Mouse (Mus musculus) monocyte, adult 5-6 weeks (primary cell): Measurements from ENCODE around the gene Hivep3. TPM values are rescaled to one million over a fixed set of nuclear protein-coding genes. Genes with fewer than 3 reads are reported as not detected.

Experiments
- ATAC-seq: fragments of 153-309, 156-312 bp; replicated peaks from 2 replicates; pipeline ENCODE4 v1.8.0; 2017; ENCODE audit warnings: mild to moderate bottlenecking; ENCODE audit not compliant: low TSS enrichment, insufficient number of reproducible peaks, severe bottlenecking, poor library complexity, low FRiP score
- total RNA-seq: library from RNA; stranded (forward); fragments of 200-1000, 200-491, 200-594 nt; gene quantifications from 3 replicates; pipeline ENCODE4 v1.2.3, GENCODE M21; 2017

The Hivep3 gene
- total RNA-seq, 1 experiment from 2014 or later: 3.1 TPM

- ATAC-seq: no peak
Observed at GRCm38 (mm10) chr4:119921022-119921717, 187.6 kb downstream of the Hivep3 start.

GRCm38 (mm10) chr4:119921723-119922266 lies 188.2 kb downstream of the Hivep3 start:
- ATAC-seq: no peak

DNA sequence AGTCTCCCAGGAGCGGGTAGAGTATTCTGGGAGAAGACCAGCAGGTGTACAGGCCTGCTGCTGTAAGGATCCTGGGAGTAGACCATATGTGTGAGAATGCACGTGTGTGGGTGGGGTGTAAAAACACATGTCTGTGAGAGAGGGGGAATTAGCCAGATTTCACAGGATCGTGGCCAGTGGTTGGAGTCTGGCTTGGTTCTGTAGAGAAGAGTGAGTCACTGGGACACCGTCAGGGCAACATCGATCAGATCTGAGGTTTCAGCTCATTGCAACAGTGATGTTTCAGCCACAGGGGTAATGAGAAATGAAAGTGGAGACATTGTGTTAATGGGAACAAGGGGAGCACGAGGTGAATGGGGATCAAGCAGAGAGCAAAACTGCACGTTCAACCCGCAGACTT lies 189.4 kb downstream of the Hivep3 start:
- no peak for ATAC-seq

GRCm38 (mm10) chr4:119923410-119923809 lies 189.8 kb downstream of the Hivep3 start:
- no peak for ATAC-seq

- no peak for ATAC-seq
Observed at GRCm38 (mm10) chr4:119925052-119925451, 191.5 kb downstream of the Hivep3 start.

- ATAC-seq: no peak
Observed at GRCm38 (mm10) chr4:119931923-119932322, 198.3 kb downstream of the Hivep3 start.

DNA sequence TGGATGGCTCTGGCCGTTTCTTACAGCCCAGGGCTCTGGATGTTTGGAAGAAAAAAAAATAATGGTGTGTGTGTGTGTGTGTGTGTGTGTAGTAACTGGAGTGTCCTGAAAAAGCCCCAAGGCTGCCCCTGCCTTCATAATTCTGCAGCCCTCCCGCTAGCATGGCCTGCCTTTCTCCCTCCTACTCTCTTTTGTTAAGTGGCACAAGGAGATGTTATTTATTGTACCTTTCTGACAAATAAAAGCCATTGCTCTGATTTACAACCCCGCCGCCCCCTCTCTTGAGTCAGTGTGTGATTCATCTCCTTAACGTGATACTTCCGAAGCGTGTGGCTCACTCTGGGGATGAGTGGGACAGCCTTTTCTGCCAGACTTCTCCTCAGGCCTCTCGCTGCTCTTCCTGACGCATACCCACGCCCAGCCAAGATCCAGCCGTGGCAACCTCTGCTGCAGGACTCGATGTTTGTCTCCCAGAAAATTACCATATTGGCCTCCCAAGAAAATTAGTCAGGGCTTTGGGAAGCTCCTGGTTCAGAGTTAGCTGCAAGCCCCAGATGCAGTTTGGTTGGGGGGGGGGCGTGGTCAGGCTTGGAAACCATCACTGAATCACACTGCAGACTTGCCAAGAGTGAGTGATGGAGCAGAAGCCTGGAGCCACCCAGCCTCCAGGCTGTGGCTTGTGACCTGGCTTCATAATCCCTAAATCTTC lies 199.1 kb downstream of the Hivep3 start:
- ATAC-seq: no peak

DNA sequence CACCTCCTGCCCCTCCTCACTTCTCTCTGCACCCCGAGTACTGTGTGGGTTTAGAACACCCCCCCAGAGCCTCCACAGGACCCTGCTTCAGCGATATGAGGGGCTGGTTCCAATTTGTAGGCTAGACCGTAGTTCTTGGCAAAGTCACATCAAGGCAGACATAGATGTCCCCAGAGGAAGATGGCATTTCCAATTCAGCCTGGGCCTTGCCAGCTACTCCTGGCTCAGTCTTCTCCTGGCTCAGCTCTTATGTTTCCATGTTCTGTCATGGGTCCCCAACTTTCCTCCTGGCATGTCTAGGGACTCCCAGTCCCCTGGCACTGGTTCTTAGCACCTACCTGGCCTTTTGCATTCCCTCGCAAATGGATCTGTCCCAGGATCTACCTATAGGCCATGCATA lies 201.3 kb downstream of the Hivep3 start:
- no peak for ATAC-seq

DNA sequence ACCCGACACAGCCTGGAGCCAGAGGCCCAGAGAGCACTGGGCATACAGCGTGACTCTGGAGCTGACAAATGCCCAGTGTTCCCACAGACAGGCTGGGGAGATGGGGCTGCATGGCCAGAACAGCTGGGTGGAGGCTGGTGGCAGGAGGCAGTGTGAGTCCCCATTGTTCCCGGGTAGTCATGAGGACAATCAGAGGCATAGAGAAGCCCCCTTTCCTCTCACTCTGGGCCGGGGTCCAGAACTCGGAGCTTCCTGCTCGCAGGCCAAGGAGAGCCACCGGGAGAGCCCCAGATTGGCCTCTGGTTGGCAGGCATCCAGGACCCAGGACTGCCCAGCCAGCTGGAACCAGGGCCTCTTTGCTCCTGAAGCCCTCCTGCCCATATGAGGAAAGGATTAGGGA lies 204.3 kb downstream of the Hivep3 start:
- no peak for ATAC-seq

GRCm38 (mm10) chr4:119938518-119938917 lies 204.9 kb downstream of the Hivep3 start:
- no peak for ATAC-seq

DNA sequence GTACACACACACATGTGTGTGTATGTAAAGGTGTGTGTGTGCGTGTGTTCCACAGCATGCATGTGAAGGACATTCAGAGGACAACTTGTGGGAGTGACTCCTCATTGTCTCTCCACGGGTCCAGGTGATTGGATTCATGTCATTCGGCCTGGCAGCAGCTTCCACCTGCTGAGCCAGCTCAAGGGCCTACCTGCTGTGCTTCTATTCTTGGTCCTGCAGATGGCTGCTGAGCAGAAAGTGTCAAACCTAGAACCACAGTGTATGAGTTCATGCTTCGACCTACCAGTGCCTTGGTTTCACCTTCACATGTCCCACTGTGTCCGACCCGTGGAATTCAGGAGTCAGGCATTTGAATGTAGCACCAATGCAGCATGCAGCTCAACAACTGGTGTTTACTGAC lies 206.2 kb downstream of the Hivep3 start:
- no peak for ATAC-seq

- ATAC-seq: no peak
Observed at GRCm38 (mm10) chr4:119946224-119946887, 212.8 kb downstream of the Hivep3 start.

GRCm38 (mm10) chr4:119947232-119948162 lies 213.9 kb downstream of the Hivep3 start:
- no peak for ATAC-seq

GRCm38 (mm10) chr4:119948406-119948805 lies 214.8 kb downstream of the Hivep3 start:
- ATAC-seq: no peak

- no peak for ATAC-seq
Observed at GRCm38 (mm10) chr4:119948922-119949614, 215.5 kb downstream of the Hivep3 start.

- no peak for ATAC-seq
Observed at GRCm38 (mm10) chr4:119950181-119950580, 216.6 kb downstream of the Hivep3 start.

DNA sequence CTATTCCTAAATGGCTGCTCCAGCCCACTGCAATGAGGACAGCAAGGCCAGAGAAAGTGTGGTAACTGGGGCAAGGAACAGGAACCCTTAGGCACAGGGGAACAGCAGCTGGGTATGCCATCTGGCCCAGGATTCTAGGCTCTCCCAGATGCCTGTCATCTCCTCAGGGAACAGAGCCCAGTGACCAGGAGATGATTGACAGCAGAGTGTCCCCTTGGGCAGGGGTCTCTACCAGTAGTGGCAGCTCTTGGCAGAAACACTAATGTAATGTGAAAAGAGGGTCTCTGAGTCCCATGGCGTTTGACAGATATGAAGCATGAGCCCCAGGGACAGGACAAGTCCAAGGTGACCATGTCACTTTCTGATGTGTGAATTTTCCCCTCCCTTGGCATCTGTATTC lies 217.5 kb downstream of the Hivep3 start:
- ATAC-seq: no peak

- ATAC-seq: no peak
Observed at GRCm38 (mm10) chr4:119955008-119955407, 221.4 kb downstream of the Hivep3 start.
